Mouse (Mus musculus): ENCODE results near the gene Apoh.

DNA sequence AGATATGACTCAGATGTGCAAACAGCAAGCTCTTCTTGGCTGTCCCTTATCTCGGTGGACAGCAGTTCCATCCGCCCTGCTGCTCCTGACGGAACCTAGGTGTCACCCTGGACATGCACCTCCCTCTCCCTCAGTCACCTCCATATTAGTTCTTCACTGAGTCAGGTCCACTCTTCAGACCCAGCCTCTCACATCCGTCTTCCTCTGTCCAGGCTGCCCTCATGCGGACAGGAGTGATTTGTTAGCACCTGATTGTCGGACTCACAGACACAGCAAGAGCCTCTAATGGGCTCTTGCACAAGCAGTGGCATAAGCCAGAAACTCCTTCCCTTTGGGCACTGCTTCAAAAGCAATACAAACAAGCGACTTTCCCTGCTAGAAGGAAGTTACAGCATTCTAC lies 35.9 kb upstream of the Apoh start:
- TF ChIP-seq CTCF (IDR thresholded peaks at IDR 0.05) (peak; percentile 52), EP300 (IDR thresholded peaks at IDR 0.05) (0 out of 2 replicates have a peak, but pooled peaks have one; percentile 7)

Measured in lung, postnatal 0 days (tissue).